Mouse (Mus musculus) midbrain, embryonic 15.5 days (tissue): Measurements from ENCODE around the gene Klhl35. TPM values are rescaled to one million over a fixed set of nuclear protein-coding genes. Genes with fewer than 3 reads are reported as not detected.
A peak's percentile ranks its signal among the peaks of the same experiment; 100 is the strongest.

ENCODE experiments used
- ATAC-seq: fragments of 200-750 bp; cut with Nextera tagmentation; replicated peaks from 2 replicates; pipeline ENCODE4 v1.8.0; 2017; ENCODE audit warnings: moderate TSS enrichment
- H3K27ac ChIP-seq: fragments of 300-500 bp; sonication (generic); 2 replicates; pipeline ENCODE4 v1.5.1; 2015; ENCODE audit warnings: mild to moderate bottlenecking, inconsistent platforms
- H3K27me3 ChIP-seq: fragments of 300-500 bp; sonication (generic); replicated peaks from 2 replicates; pipeline ENCODE4 v1.6.1; 2015; ENCODE audit warnings: inconsistent platforms
- H3K36me3 ChIP-seq: fragments of 300-500 bp; sonication (generic); replicated peaks from 2 replicates; pipeline ENCODE4 v1.6.1; 2015; ENCODE audit warnings: inconsistent platforms
- H3K4me1 ChIP-seq: fragments of 300-500 bp; sonication (generic); 2 replicates; pipeline ENCODE4 v1.6.1; 2015; ENCODE audit warnings: inconsistent platforms
- H3K4me2 ChIP-seq: fragments of 300-500 bp; sonication (generic); 2 replicates; pipeline ENCODE4 v1.6.1; 2015; ENCODE audit warnings: inconsistent platforms, mild to moderate bottlenecking, moderate library complexity
- H3K4me3 ChIP-seq: fragments of 300-500 bp; sonication (generic); 2 replicates; pipeline ENCODE4 v1.5.1; 2015; ENCODE audit warnings: mild to moderate bottlenecking, inconsistent platforms
- H3K9ac ChIP-seq: fragments of 300-500 bp; sonication (generic); 2 replicates; pipeline ENCODE4 v1.6.1; 2015; ENCODE audit warnings: mild to moderate bottlenecking, inconsistent platforms
- H3K9me3 ChIP-seq: fragments of 300-500 bp; sonication (generic); 2 replicates; pipeline ENCODE4 v1.6.1; 2016; ENCODE audit warnings: inconsistent platforms
- WGBS: fragments of 180-500 bp; shearing (Covaris S2); methylation state at CpG from one replicate; pipeline ENCODE4 v1.1.7; 2015; ENCODE audit warnings: mixed read lengths; 5-methylcytosine and 5-hydroxymethylcytosine counted together
- polyA plus RNA-seq: library from polyadenylated mRNA; unstranded; fragments of >200 nt; fragmentation: Nextera tagmentation; extraction: Ambion mirVana; gene quantifications from 2 replicates; pipeline ENCODE4 v1.2.1, GENCODE M21; 2015

Gene Klhl35
- polyA plus RNA-seq, 1 experiment from 2014 or later, result 7.1 TPM

GRCm38 (mm10) chr7:99436530-99436929, 29.3 kb upstream of the Klhl35 start:
- 7% methylated on average over 4 of the region's 4 CpGs for WGBS
- Histone ChIP-seq H3K27ac (no peak overlapping the region), H3K27me3 (no peaks in the 10 kb centered on the region), H3K4me3 (no peak overlapping the region), H3K9ac (no peak overlapping the region), H3K9me3 (no peaks in the 10 kb centered on the region), H3K4me1 (peaks cover 35% of the 10 kb centered on the region), H3K4me2 (no peak overlapping the region), H3K36me3 (0 out of 2 replicates have a peak, but pooled peaks cover 4% of the 10 kb centered on the region)
- ATAC-seq, result no peak

- Histone ChIP-seq H3K9me3 (no peaks in the 10 kb centered on the region), H3K4me2 (no peak overlapping the region), H3K27ac (no peak overlapping the region), H3K4me1 (peaks cover 22% of the 10 kb centered on the region), H3K36me3 (peaks cover 4% of the 10 kb centered on the region; the same call in 1 of the 2 replicates), H3K27me3 (no peaks in the 10 kb centered on the region), H3K9ac (no peak overlapping the region), H3K4me3 (no peak overlapping the region)
- ATAC-seq, result no peak
- WGBS, result 66% methylated on average over 10 of the region's 10 CpGs
These were observed 26.9 kb upstream of the Klhl35 start for GRCm38 (mm10) chr7:99438881-99439280.

DNA sequence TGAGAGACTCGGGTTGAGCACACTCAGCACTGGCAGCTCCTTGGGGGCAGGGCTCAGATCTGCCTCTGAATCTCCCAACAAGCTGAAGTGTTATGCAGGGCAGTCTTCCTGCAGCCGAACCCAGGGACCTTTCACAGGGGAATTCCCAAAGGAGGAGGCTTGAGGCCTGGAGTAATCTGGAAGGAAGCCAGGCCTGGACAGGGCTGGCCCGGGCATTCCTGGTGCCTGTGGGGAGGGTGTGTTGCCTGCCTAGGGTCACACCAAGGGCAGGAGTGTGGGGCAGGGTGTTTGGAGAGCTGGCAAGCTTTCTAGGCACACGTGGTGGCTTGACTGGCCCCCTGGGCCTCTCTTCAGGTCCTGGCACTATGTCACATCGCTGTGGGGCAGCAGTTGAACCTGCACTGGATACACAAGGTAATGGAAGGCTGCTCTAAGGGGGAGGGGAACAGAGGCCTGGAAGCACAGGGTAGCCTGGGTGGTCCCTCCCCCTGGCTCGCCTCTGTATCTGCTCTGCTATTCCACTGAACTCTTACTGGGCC, 24.2 kb upstream of the Klhl35 start:
- H3K36me3 ChIP-seq, result peaks cover 4% of the 10 kb centered on the region; the same call in 1 of the 2 replicates
- no peak for ATAC-seq
- no peak overlapping the region for H3K4me3 ChIP-seq
- 20% methylated on average over 6 of the region's 6 CpGs for WGBS
- no peak overlapping the region for H3K4me2 ChIP-seq
- H3K9ac ChIP-seq, result no peak overlapping the region
- no peaks in the 10 kb centered on the region for H3K9me3 ChIP-seq
- no peaks in the 10 kb centered on the region for H3K27me3 ChIP-seq
- peaks cover 7% of the 10 kb centered on the region for H3K4me1 ChIP-seq
- no peak overlapping the region for H3K27ac ChIP-seq

DNA sequence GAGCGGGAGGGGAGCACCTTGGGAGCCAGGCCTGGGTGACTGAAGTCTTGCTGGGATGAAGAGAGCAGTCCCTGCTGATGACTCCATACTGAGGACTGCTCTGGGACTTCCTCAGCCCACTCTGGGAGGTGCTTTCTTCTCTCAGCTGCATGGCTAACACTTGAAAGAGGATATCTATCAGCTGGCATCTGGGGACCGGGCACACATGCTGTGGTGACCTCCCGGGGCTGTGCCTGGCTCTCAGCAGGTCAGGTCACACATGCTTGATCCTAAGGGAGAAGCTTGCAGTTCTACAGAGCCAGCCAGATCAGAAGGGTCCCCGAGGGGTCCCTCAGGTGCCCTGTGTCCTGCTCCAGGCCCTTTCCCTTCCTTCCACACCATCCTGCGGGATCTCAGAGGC, 22.6 kb upstream of the Klhl35 start:
- no peak overlapping the region for H3K9ac ChIP-seq

DNA sequence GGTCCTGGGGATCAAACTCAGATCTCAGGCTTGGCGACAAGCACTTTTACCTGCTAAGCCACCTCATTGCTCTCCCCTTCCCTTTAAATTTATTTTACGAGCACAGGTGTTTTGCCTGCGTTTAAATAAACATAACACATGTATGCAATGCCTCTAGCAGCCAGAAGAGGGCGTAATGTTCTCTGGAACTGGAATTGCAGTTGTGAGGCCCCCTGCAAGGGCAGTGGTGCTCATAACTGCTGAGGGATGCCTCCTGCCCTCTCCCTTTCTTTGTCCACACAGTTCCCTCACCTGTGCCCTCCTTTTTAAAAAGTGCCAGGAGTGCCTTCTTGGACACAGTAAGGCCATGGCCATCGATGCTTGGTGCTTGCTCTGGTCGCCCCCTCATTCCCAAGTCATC, 21.8 kb upstream of the Klhl35 start:
- H3K4me1 ChIP-seq, result peaks cover 11% of the 10 kb centered on the region
- 72% methylated on average over 6 of the region's 6 CpGs for WGBS

More for the DNA sequence above, 22.6 kb upstream of the Klhl35 start:
- no peaks in the 10 kb centered on the region for H3K9me3 ChIP-seq
- ATAC-seq, result no peak
- no peak overlapping the region for H3K4me3 ChIP-seq
- no peak overlapping the region for H3K27ac ChIP-seq
- WGBS, result 56% methylated on average over 5 of the region's 5 CpGs
- peaks cover 4% of the 10 kb centered on the region; the same call in 1 of the 2 replicates for H3K36me3 ChIP-seq
- H3K27me3 ChIP-seq, result no peaks in the 10 kb centered on the region
- no peak overlapping the region for H3K4me2 ChIP-seq
- H3K4me1 ChIP-seq, result peaks cover 4% of the 10 kb centered on the region

DNA sequence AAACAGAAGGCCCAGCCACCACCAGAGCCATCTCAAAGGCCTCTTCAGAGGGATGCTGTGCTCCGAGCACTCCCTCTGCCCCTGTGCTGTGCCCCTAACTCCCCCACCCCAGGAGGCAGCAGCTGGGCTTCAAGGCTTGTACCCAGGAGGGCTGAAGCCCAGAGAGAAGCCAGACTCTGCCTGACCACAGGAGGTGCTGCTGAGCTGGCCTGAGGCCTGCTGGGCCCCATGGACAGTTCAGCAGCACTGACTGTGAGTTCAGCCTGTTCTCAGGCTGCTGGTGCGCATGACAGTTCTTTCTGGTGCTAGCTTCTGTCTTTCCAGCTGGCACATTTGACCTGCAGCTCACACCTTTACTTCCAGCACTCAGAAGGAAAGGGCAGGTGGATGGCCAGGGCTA, 20.0 kb upstream of the Klhl35 start:
- H3K27ac ChIP-seq, result no peak overlapping the region
- H3K27me3 ChIP-seq, result no peaks in the 10 kb centered on the region
- H3K9ac ChIP-seq, result no peak overlapping the region
- no peaks in the 10 kb centered on the region for H3K9me3 ChIP-seq
- WGBS, result 49% methylated on average over 2 of the region's 2 CpGs
- ATAC-seq, result no peak
- peaks cover 4% of the 10 kb centered on the region; the same call in 1 of the 2 replicates for H3K36me3 ChIP-seq
- H3K4me1 ChIP-seq, result peaks cover 24% of the 10 kb centered on the region
- H3K4me3 ChIP-seq, result no peak overlapping the region
- no peak overlapping the region for H3K4me2 ChIP-seq

More for the DNA sequence above, 21.8 kb upstream of the Klhl35 start:
- Histone ChIP-seq H3K9me3 (no peaks in the 10 kb centered on the region), H3K4me2 (no peak overlapping the region), H3K36me3 (peaks cover 4% of the 10 kb centered on the region; the same call in 1 of the 2 replicates), H3K4me3 (no peak overlapping the region), H3K27ac (no peak overlapping the region), H3K27me3 (no peaks in the 10 kb centered on the region), H3K9ac (no peak overlapping the region)
- ATAC-seq, result no peak

DNA sequence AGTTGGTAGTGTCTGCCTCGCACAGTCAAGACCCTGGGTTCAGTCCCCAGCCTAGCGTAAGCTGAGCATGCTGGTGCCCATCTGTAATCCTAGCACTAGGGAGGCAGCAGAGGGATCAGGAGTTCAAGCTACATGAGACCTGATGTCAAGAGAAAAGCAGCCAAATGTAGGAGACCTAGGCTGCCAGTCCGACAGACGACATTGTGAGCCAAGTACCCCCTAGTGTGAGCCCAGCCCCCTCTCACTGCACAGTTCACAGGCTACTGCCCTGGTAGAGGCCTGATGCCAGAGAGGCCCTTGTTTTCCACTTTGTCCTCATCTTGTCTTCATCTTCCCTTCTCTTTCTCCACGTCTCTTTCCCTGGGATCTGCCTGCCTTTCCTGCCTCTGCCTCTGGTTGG, 18.5 kb upstream of the Klhl35 start:
- no peak overlapping the region for H3K27ac ChIP-seq
- no peak overlapping the region for H3K4me3 ChIP-seq
- H3K36me3 ChIP-seq, result no peaks in the 10 kb centered on the region
- no peaks in the 10 kb centered on the region for H3K27me3 ChIP-seq
- H3K9ac ChIP-seq, result no peak overlapping the region
- H3K4me2 ChIP-seq, result no peak overlapping the region
- H3K4me1 ChIP-seq, result peaks cover 21% of the 10 kb centered on the region
- H3K9me3 ChIP-seq, result no peaks in the 10 kb centered on the region
- no peak for ATAC-seq
- 43% methylated on average over 5 of the region's 5 CpGs for WGBS

DNA sequence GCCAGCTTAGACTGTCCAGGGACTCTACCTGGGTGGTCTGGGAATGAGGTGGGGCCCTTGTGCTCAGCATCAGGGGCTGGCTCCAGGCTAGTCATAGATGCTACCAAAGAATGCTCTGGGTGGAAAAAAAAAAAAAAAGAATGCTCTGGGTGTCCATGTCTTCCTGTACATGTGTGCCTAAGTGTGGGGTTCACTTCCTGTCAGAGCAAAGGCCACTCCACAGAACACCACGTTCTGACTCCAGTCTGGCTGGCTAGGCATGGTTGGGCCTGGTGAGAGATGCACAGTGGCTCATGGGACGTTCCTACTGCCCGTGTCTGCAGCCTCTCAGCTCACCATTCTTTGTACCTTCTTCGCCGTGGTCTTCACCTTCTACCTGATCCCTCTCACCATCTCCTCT, 17.2 kb upstream of the Klhl35 start:
- Histone ChIP-seq H3K9me3 (no peaks in the 10 kb centered on the region), H3K27me3 (no peaks in the 10 kb centered on the region), H3K36me3 (no peaks in the 10 kb centered on the region), H3K27ac (no peak overlapping the region), H3K4me2 (no peak overlapping the region), H3K4me1 (peaks cover 21% of the 10 kb centered on the region), H3K9ac (no peak overlapping the region), H3K4me3 (no peak overlapping the region)
- no peak for ATAC-seq
- WGBS, result 75% methylated on average over 5 of the region's 5 CpGs

- no peaks in the 10 kb centered on the region for H3K36me3 ChIP-seq
- peaks cover 21% of the 10 kb centered on the region for H3K4me1 ChIP-seq
- 43% methylated on average over 8 of the region's 8 CpGs for WGBS
- no peak overlapping the region for H3K4me2 ChIP-seq
- ATAC-seq, result no peak
- H3K4me3 ChIP-seq, result no peak overlapping the region
- no peaks in the 10 kb centered on the region for H3K9me3 ChIP-seq
- H3K27ac ChIP-seq, result no peak overlapping the region
- H3K27me3 ChIP-seq, result no peaks in the 10 kb centered on the region
- H3K9ac ChIP-seq, result no peak overlapping the region
These were observed 16.7 kb upstream of the Klhl35 start for GRCm38 (mm10) chr7:99449063-99449462.

DNA sequence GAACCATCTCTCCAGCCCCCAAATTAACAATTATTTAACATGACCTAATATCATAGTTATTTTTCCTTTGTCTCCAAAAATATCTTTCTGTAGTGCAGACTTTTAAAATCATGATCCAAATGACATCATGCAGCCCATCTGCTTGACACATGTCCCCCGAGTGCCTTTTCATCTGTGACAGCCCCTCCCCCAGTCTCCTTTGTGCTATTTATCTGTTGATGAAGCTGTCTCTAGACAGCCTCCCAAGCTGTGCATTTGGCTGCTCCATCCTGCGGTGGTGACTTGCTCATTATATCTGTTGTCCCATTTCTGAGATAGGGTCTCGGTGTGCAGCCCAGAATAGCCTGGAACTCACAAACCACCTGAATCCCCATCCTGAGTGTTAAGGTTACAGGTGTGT, 16.1 kb upstream of the Klhl35 start:
- Histone ChIP-seq H3K9ac (no peak overlapping the region), H3K27me3 (no peaks in the 10 kb centered on the region), H3K4me3 (no peak overlapping the region), H3K36me3 (no peaks in the 10 kb centered on the region), H3K4me2 (no peak overlapping the region), H3K9me3 (no peaks in the 10 kb centered on the region), H3K27ac (no peak overlapping the region), H3K4me1 (peaks cover 21% of the 10 kb centered on the region)
- no peak for ATAC-seq
- WGBS, result 24% methylated on average over 3 of the region's 3 CpGs

DNA sequence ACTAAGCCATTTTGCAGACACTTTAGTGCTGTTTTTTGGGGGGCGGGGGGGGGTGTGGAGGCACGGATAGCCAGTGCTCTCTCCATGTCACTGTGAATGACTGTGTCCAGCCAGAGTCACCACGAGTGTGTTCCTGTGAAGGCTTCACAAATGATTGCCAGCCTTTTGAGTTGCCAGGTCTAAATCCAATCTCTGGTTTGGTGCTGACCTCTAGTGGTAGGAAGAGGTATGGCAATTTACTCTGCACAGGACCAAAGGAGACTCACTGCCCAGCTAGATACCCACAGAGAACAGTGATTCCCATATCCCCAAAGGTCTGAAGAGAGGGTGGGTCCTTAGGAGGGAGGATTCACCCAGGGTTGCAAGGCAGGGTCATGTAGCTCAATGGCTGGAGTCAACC, 15.1 kb upstream of the Klhl35 start:
- Histone ChIP-seq H3K4me3 (no peak overlapping the region), H3K9ac (no peak overlapping the region), H3K36me3 (no peaks in the 10 kb centered on the region), H3K27me3 (no peaks in the 10 kb centered on the region), H3K4me1 (peaks cover 21% of the 10 kb centered on the region), H3K27ac (no peak overlapping the region), H3K4me2 (no peak overlapping the region), H3K9me3 (no peaks in the 10 kb centered on the region)
- peak; percentile 65 for ATAC-seq
- 0% methylated on average over 3 of the region's 3 CpGs for WGBS

DNA sequence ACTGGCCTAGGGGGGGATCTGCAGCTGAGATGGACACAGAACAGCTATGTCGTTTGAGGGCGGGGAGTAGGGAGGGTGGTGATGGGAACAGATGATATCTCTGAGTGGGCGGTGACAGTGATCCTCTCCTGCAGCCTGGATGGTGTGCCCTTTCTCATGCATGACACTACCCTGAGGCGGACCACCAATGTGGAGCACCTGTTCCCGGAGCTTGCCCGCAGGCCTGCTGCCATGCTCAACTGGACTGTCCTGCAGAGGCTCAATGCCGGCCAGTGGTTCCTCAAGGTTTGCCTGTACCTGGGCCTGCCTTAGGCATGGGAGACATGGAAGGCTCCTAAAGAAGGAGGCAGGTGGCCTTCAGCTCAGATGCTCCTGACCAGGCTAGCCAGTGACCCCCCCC, 12.9 kb upstream of the Klhl35 start:
- Histone ChIP-seq H3K27me3 (no peaks in the 10 kb centered on the region), H3K36me3 (no peaks in the 10 kb centered on the region), H3K4me2 (no peak overlapping the region), H3K9ac (no peak overlapping the region), H3K9me3 (no peaks in the 10 kb centered on the region), H3K4me1 (peaks cover 21% of the 10 kb centered on the region), H3K27ac (no peak overlapping the region), H3K4me3 (no peak overlapping the region)
- ATAC-seq, result no peak
- WGBS, result 91% methylated on average over 7 of the region's 7 CpGs

GRCm38 (mm10) chr7:99454044-99454443, 11.8 kb upstream of the Klhl35 start:
- Histone ChIP-seq H3K27ac (no peak overlapping the region), H3K9ac (no peak overlapping the region), H3K4me1 (peaks cover 14% of the 10 kb centered on the region), H3K4me2 (no peak overlapping the region), H3K27me3 (no peaks in the 10 kb centered on the region), H3K9me3 (no peaks in the 10 kb centered on the region), H3K36me3 (no peaks in the 10 kb centered on the region), H3K4me3 (no peak overlapping the region)
- 74% methylated on average over 4 of the region's 4 CpGs for WGBS
- no peak for ATAC-seq
